Mouse (Mus musculus) hindbrain, embryonic 13.5 days (tissue): ENCODE data around the gene 4930539E08Rik. TPM values are rescaled to one million over a fixed set of nuclear protein-coding genes. Genes with fewer than 3 reads are reported as not detected.

Experiments used
- ATAC-seq: fragments of 200-750 bp; cut with Nextera tagmentation; 2 replicates; pipeline ENCODE4 v1.8.0; 2017; ENCODE audit warnings: moderate TSS enrichment; ENCODE audit not compliant: low FRiP score
- H3K27ac ChIP-seq: fragments of 300-500 bp; sonication (generic); 2 replicates; pipeline ENCODE4 v1.5.1; 2015; ENCODE audit warnings: inconsistent platforms, mild to moderate bottlenecking, moderate library complexity
- H3K27me3 ChIP-seq: fragments of 300-500 bp; sonication (generic); 2 replicates; pipeline ENCODE4 v1.6.1; 2015; ENCODE audit warnings: mild to moderate bottlenecking, inconsistent platforms
- H3K36me3 ChIP-seq: fragments of 300-500 bp; sonication (generic); 2 replicates; pipeline ENCODE4 v1.6.1; 2015; ENCODE audit warnings: mild to moderate bottlenecking, inconsistent platforms
- H3K4me1 ChIP-seq: fragments of 300-500 bp; sonication (generic); replicated peaks from 2 replicates; pipeline ENCODE4 v1.6.1; 2015; ENCODE audit warnings: inconsistent platforms
- H3K4me2 ChIP-seq: fragments of 300-500 bp; sonication (generic); 2 replicates; pipeline ENCODE4 v1.6.1; 2015; ENCODE audit warnings: inconsistent platforms, mild to moderate bottlenecking, moderate library complexity
- H3K4me3 ChIP-seq: fragments of 300-500 bp; sonication (generic); 2 replicates; pipeline ENCODE4 v1.5.1; 2015; ENCODE audit warnings: mild to moderate bottlenecking, inconsistent platforms
- H3K9ac ChIP-seq: fragments of 300-500 bp; sonication (generic); 2 replicates; pipeline ENCODE4 v1.6.1; 2015; ENCODE audit warnings: mild to moderate bottlenecking, inconsistent platforms
- H3K9me3 ChIP-seq: fragments of 300-500 bp; sonication (generic); 2 replicates; pipeline ENCODE4 v1.6.1; 2016; ENCODE audit warnings: inconsistent platforms
- WGBS: fragments of 180-500 bp; shearing (Covaris S2); methylation state at CpG from one replicate; pipeline ENCODE4 v1.1.7; 2015; 5-methylcytosine and 5-hydroxymethylcytosine counted together
- polyA plus RNA-seq: library from polyadenylated mRNA; unstranded; fragments of >200 nt; fragmentation: Nextera tagmentation; extraction: Ambion mirVana; gene quantifications from 2 replicates; pipeline ENCODE4 v1.2.1, GENCODE M21; 2015

The 4930539E08Rik gene
- polyA plus RNA-seq, 1 experiment from 2014 or later: 0.31 TPM

GRCm38 (mm10) chr17:28926380-28926779 lies 11.3 kb upstream of the 4930539E08Rik start:
- ATAC-seq: no peak
- Histone ChIP-seq H3K27me3 (no peaks in the 10 kb centered on the region), H3K36me3 (no peaks in the 10 kb centered on the region), H3K4me2 (no peak overlapping the region), H3K9ac (no peak overlapping the region), H3K9me3 (no peaks in the 10 kb centered on the region), H3K4me3 (no peak overlapping the region), H3K4me1 (peaks cover 16% of the 10 kb centered on the region), H3K27ac (no peak overlapping the region)
- WGBS: 15% methylated on average over 13 of the region's 13 CpGs

DNA sequence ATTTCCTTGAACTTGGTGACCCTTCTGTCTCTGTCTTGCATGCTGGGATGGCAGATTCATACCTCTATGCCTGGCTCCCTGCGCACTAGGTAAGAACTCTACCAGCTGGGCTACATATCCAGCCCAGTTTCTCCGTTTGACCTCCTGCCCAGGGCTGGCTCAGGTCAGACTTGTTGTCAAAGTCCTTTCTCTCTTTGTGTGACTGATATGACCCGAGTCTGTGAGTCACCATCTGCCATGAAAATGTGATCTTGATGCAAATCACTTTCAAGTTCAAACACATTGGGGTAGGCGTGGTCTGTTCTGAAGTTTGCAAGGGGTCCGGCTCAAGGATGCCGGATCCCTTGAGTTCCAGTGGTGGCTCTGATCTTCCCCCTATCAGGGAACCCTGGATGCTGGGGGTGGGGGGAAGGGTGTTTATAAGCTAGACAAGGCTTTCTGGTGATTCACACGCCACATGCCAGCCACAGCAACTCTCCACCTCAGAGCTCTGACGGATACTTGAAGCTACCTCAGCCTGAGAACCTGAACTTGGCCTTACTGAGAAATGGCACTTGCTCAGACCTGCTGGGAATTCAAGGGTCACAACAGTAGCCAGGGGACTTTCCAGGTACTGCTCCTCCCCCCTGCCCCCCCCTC lies 10.0 kb upstream of the 4930539E08Rik start:
- H3K36me3 ChIP-seq: no peaks in the 10 kb centered on the region
- H3K4me2 ChIP-seq: no peak overlapping the region
- no peak for ATAC-seq
- H3K9ac ChIP-seq: no peak overlapping the region
- WGBS: 78% methylated on average over 8 of the region's 8 CpGs
- no peaks in the 10 kb centered on the region for H3K27me3 ChIP-seq
- H3K4me3 ChIP-seq: no peak overlapping the region
- H3K4me1 ChIP-seq: peaks cover 7% of the 10 kb centered on the region
- H3K27ac ChIP-seq: no peak overlapping the region
- no peaks in the 10 kb centered on the region for H3K9me3 ChIP-seq

GRCm38 (mm10) chr17:28922096-28922495 lies 7.0 kb upstream of the 4930539E08Rik start:
- peaks cover 3% of the 10 kb centered on the region; the same call in 1 of the 2 replicates for H3K4me1 ChIP-seq
- no peaks in the 10 kb centered on the region for H3K9me3 ChIP-seq
- no peak overlapping the region for H3K27ac ChIP-seq
- H3K9ac ChIP-seq: no peak overlapping the region
- H3K36me3 ChIP-seq: no peaks in the 10 kb centered on the region
- H3K4me3 ChIP-seq: no peak overlapping the region
- no peak for ATAC-seq
- 80% methylated on average over 6 of the region's 6 CpGs for WGBS
- no peak overlapping the region for H3K4me2 ChIP-seq
- H3K27me3 ChIP-seq: no peaks in the 10 kb centered on the region

DNA sequence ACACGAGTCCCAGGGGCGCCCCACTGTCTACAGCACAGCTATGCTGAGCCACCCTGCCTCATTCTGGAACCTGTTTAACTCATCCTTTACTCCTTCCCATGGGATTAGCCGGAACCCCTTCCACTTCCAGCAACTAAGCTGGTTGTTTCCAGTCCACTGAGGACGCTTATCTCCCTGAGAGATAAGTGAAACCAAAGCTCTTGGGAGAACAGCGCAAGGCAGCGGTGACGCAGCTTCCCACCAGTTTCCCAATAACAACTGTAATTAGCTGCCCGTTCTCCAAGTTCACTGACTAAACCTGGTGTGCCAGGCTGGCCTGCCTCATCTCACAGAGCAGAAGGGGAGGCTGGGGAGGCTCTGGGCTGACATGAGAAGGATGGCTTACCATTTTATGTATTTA lies 6.0 kb upstream of the 4930539E08Rik start:
- H3K9ac ChIP-seq: no peak overlapping the region
- no peak overlapping the region for H3K4me2 ChIP-seq
- H3K27ac ChIP-seq: no peak overlapping the region
- no peaks in the 10 kb centered on the region for H3K9me3 ChIP-seq
- H3K4me3 ChIP-seq: no peak overlapping the region
- ATAC-seq: no peak
- WGBS: 82% methylated on average over 8 of the region's 8 CpGs
- H3K27me3 ChIP-seq: no peaks in the 10 kb centered on the region
- H3K36me3 ChIP-seq: no peaks in the 10 kb centered on the region
- no peaks in the 10 kb centered on the region for H3K4me1 ChIP-seq

GRCm38 (mm10) chr17:28916520-28916919 lies 1.4 kb upstream of the 4930539E08Rik start:
- H3K27ac ChIP-seq: no peak overlapping the region
- no peak for ATAC-seq
- H3K4me2 ChIP-seq: no peak overlapping the region
- H3K9me3 ChIP-seq: no peaks in the 10 kb centered on the region
- H3K27me3 ChIP-seq: no peaks in the 10 kb centered on the region; the same call in 1 of the 2 replicates
- no peak overlapping the region for H3K4me3 ChIP-seq
- H3K4me1 ChIP-seq: no peaks in the 10 kb centered on the region
- H3K9ac ChIP-seq: no peak overlapping the region
- no peaks in the 10 kb centered on the region for H3K36me3 ChIP-seq
- WGBS: 100% methylated on average over 1 of the region's 1 CpGs

DNA sequence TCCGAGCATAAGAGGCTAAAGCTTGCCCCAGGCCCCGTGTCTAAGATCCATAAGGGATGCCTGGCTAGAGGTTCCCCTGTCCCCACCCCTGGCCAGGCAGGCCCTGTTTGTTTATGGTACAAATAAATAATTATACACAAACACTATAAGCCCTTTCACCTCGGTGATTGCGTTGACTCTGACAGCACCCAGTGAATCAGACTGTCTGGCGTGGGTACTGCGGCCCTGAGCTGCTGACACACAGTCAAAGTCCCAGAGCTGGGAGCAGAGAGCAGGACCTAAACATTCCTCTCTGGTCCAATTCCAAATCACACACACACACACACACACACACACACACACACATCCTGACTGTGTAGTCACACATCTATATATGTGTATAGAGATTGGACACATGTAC lies 1.2 kb downstream of the 4930539E08Rik start:
- 83% methylated on average over 6 of the region's 6 CpGs for WGBS
- H3K27me3 ChIP-seq: peaks cover 17% of the 10 kb centered on the region

GRCm38 (mm10) chr17:28913200-28913599 lies 1.9 kb downstream of the 4930539E08Rik start:
- H3K4me2 ChIP-seq: no peak overlapping the region
- peaks cover 24% of the 10 kb centered on the region for H3K27me3 ChIP-seq
- no peak for ATAC-seq
- H3K4me1 ChIP-seq: peaks cover 7% of the 10 kb centered on the region
- H3K27ac ChIP-seq: no peak overlapping the region
- no peaks in the 10 kb centered on the region for H3K9me3 ChIP-seq
- no peak overlapping the region for H3K9ac ChIP-seq
- no peaks in the 10 kb centered on the region for H3K36me3 ChIP-seq
- no peak overlapping the region for H3K4me3 ChIP-seq
- WGBS: 84% methylated on average over 5 of the region's 5 CpGs

More for the DNA sequence above, 1.2 kb downstream of the 4930539E08Rik start:
- no peak overlapping the region for H3K4me2 ChIP-seq
- no peaks in the 10 kb centered on the region for H3K9me3 ChIP-seq
- no peak overlapping the region for H3K9ac ChIP-seq
- H3K4me1 ChIP-seq: peaks cover 7% of the 10 kb centered on the region
- H3K27ac ChIP-seq: no peak overlapping the region
- no peaks in the 10 kb centered on the region for H3K36me3 ChIP-seq
- no peak for ATAC-seq
- H3K4me3 ChIP-seq: no peak overlapping the region

GRCm38 (mm10) chr17:28910139-28910538 lies 5.0 kb downstream of the 4930539E08Rik start:
- peaks cover 11% of the 10 kb centered on the region for H3K4me1 ChIP-seq
- H3K9me3 ChIP-seq: no peaks in the 10 kb centered on the region
- no peak overlapping the region for H3K4me3 ChIP-seq
- H3K27ac ChIP-seq: no peak overlapping the region
- ATAC-seq: no peak
- H3K27me3 ChIP-seq: peaks cover 24% of the 10 kb centered on the region
- 28% methylated on average over 7 of the region's 7 CpGs for WGBS
- no peaks in the 10 kb centered on the region for H3K36me3 ChIP-seq
- H3K9ac ChIP-seq: no peak overlapping the region
- no peak overlapping the region for H3K4me2 ChIP-seq

- Histone ChIP-seq H3K4me1 (peaks cover 18% of the 10 kb centered on the region), H3K4me2 (peak overlapping the region; percentile 41), H3K27ac (no peak overlapping the region), H3K9me3 (no peaks in the 10 kb centered on the region), H3K9ac (peak overlapping the region; percentile 53; the same call in 1 of the 2 replicates), H3K36me3 (no peaks in the 10 kb centered on the region), H3K4me3 (peak overlapping the region; percentile 14; the same call in 1 of the 2 replicates), H3K27me3 (peaks cover 24% of the 10 kb centered on the region)
- WGBS: 12% methylated on average over 29 of the region's 29 CpGs
- no peak for ATAC-seq
Measured at GRCm38 (mm10) chr17:28909252-28909941, 5.7 kb downstream of the 4930539E08Rik start.

GRCm38 (mm10) chr17:28907959-28908358 lies 7.2 kb downstream of the 4930539E08Rik start:
- Histone ChIP-seq H3K9me3 (no peaks in the 10 kb centered on the region), H3K36me3 (no peaks in the 10 kb centered on the region), H3K27me3 (peaks cover 24% of the 10 kb centered on the region), H3K27ac (no peak overlapping the region), H3K4me2 (no peak overlapping the region), H3K4me1 (peaks cover 21% of the 10 kb centered on the region), H3K4me3 (no peak overlapping the region), H3K9ac (no peak overlapping the region)
- no peak for ATAC-seq
- 69% methylated on average over 7 of the region's 7 CpGs for WGBS

DNA sequence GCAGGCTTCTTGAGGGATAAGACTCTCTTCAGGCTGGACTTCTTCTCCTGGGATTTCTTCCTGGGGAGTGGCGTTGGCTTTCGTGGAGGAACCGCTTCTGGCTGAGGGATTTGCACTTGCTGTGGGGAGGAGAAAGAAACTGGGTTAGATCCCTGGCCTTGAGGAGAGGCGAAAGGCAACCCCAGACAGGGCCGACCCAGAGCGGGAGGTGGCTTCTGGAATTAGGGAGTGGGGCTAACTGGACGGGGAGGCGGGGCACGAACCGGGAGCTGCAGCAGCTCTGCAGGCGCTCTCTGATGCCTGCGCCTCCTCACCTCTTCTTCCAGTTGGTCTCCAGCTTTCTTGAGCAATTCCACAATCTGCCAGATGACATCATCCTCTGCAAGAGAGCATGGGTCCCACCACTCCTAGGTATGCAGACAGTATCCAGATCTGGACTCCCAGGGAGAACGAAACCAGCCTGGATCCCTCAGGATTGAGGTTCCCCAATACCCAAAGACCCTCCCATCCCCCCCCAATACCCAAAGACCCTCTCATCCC lies 9.7 kb downstream of the 4930539E08Rik start:
- H3K4me3 ChIP-seq: no peak overlapping the region
- H3K36me3 ChIP-seq: no peaks in the 10 kb centered on the region
- WGBS: 74% methylated on average over 13 of the region's 13 CpGs
- H3K9me3 ChIP-seq: no peaks in the 10 kb centered on the region
- H3K9ac ChIP-seq: peak overlapping the region; percentile 40
- peak overlapping the region; percentile 82 for H3K27ac ChIP-seq
- H3K4me2 ChIP-seq: no peak overlapping the region
- H3K4me1 ChIP-seq: peaks cover 21% of the 10 kb centered on the region
- ATAC-seq: no peak
- peaks cover 22% of the 10 kb centered on the region for H3K27me3 ChIP-seq

DNA sequence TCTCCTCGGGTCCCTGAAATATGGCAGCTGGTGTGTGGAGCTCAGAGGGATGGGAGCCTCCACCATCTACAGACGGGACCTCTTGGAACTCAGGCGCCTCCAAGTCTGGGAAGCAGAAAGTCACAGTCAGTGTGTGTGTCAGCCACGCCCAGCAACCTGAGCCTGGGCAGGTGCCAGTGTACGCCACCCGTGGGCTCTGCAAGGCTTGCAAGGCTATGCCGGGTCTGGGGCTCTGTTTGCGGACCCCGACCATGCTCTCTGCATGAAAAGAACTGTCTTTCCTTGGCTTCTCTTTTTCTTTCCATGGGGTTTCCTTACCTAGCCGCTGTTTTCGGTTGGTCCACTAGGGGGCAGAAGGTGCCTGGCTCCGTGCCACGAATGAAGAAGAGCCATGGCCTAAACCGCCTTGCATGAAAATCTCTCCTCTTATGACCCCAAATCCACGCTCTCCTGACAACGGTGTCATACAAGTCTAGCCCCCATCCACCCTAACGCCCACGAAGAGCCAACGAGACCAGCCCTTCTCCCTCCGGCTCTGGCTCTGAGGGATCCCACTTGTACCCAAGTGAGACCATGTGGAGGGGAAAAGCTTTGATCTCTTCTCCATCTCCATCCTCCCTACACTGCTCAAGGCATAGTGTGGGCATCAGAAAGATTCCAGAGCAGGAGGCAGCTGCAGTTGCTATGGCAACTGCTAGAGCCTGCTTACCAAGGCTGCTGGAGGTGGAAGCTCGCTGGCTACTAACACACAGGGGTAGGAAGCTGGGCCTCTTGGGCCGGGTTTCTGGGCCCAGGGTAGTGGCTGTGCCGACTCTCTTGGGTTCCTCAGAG lies 10.4 kb downstream of the 4930539E08Rik start:
- Histone ChIP-seq H3K9me3 (no peaks in the 10 kb centered on the region), H3K27me3 (peaks cover 15% of the 10 kb centered on the region), H3K4me1 (peaks cover 21% of the 10 kb centered on the region), H3K9ac (peak overlapping the region; percentile 40), H3K4me3 (no peak overlapping the region), H3K4me2 (peak overlapping the region; percentile 1; the same call in 1 of the 2 replicates), H3K27ac (peak overlapping the region; percentile 82), H3K36me3 (no peaks in the 10 kb centered on the region)
- ATAC-seq: peak; percentile 86
- 29% methylated on average over 23 of the region's 23 CpGs for WGBS
